Comparison of ENCODE assay signal across 12 mouse cellular contexts in the genomic region with DNA sequence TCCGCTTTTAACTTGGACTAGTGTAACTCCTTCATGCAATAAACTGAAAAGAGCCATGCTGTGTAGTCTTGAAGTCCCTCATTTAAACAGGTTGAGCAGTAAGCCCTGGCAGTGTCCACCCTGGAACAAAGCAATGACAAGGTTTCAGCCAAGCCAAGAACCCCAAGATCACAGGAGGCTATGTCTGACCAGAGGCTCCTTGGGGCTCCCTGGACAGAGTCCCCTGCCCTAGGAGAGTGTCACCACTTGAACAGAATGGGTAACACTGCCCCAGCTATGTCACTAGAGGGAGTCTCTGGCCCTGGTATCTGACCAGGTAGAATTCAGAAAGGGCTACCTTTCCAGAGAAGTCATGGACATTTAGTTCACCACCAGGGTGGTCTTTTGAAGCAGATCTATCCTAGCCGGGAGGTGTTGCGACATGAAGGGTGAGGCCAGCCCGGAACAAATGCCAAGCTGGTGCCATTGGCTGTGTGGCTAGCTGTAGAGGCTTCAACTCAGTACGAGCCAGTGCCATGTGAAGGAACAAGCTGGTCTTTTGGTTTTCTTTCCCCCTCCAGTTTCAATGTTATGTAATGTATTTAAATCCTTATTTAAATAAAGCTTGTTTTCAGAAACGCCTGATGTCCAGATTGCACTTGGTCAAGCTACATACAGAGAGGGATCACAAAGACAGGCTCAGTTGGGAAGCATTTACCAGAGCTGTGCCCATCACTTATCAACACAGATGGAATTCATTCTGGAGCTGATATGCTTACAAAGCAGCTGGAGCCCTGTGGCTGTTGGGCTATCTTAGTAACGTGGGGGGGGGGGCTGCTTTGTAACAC. TPM values are rescaled to one million over a fixed set of nuclear protein-coding genes. Genes with fewer than 3 reads are reported as not detected.
DNase-seq lines count a peak whose midpoint lies in the region; ATAC-seq and TF ChIP-seq lines count a peak whose summit lies in the region.
"Not testable (repeated sequence)": the region's sequence is repeated elsewhere in the genome, so short reads cannot be mapped to it uniquely, and the experiment has no call there.
"Had no signal": no experiment of that assay in that cellular context is flagged by ENCODE, and none has a peak within 500 bp of the region (broad histone marks: within the 10 kb centered on the region; RNA-seq: fewer than 3 reads in every experiment).

No protein-coding gene starts in this region.

- not testable (repeated sequence) for H3K27ac ChIP-seq in embryonic facial prominence, embryonic 13.5 days; heart, embryonic 14.5 days (replicated peaks in 1 of 2; ENCODE audit: control insufficient read depth in 1 of 2, insufficient read depth in 1 of 2, low read depth in 2 of 2, low read length in 2 of 2); midbrain, embryonic 14.5 days (replicated peaks; ENCODE audit: low read depth, low read length); stomach, embryonic 16.5 days (ENCODE audit: low read length)
- peak overlapping the region; percentile 46 for H3K27ac ChIP-seq in intestine, postnatal 0 days (ENCODE audit: low read depth, low read length)
- H3K27ac ChIP-seq in liver, embryonic 13.5 days, result peak overlapping the region; percentile 98

- not testable (repeated sequence) for H3K4me3 ChIP-seq in embryonic facial prominence, embryonic 13.5 days; heart, embryonic 14.5 days (ENCODE audit: control insufficient read depth in 1 of 2, insufficient read depth in 1 of 2, low read depth in 1 of 2, low read length in 2 of 2); midbrain, embryonic 14.5 days (replicated peaks; ENCODE audit: low read depth, low read length); stomach, embryonic 16.5 days (replicated peaks; ENCODE audit: low read length)
- H3K4me3 ChIP-seq in intestine, postnatal 0 days (ENCODE audit: low read depth, low read length), result peak overlapping the region; percentile 68; the same call in 1 of the 2 replicates
- peak overlapping the region; percentile 29 for H3K4me3 ChIP-seq in liver, embryonic 13.5 days (replicated peaks)

- not testable (repeated sequence) for ATAC-seq in embryonic facial prominence, embryonic 13.5 days (ENCODE audit: insufficient number of reproducible peaks, insufficient read depth, low FRiP score, low TSS enrichment, low read depth); heart, embryonic 14.5 days (ENCODE audit: insufficient number of reproducible peaks, insufficient read depth, low FRiP score, low read depth); intestine, postnatal 0 days; liver, embryonic 13.5 days (ENCODE audit: low read depth); midbrain, embryonic 14.5 days (ENCODE audit: low FRiP score, low TSS enrichment); stomach, embryonic 16.5 days (ENCODE audit: insufficient read depth, low FRiP score)

- peak overlapping the region; percentile 14; the same call in 1 of the 2 replicates for H3K4me2 ChIP-seq in embryonic facial prominence, embryonic 13.5 days
- peak overlapping the region; percentile 18; the same call in 1 of the 2 replicates for H3K4me2 ChIP-seq in heart, embryonic 14.5 days (ENCODE audit: low read length)
- H3K4me2 ChIP-seq in intestine, postnatal 0 days (replicated peaks; ENCODE audit: low read depth), result peak overlapping the region; percentile 79
- H3K4me2 ChIP-seq in liver, embryonic 13.5 days, result peak overlapping the region; percentile 82
- H3K4me2 ChIP-seq in midbrain, embryonic 14.5 days (ENCODE audit: low read length), result peak overlapping the region; percentile 60
- H3K4me2 ChIP-seq in stomach, embryonic 16.5 days (ENCODE audit: low read depth, low read length), result peak overlapping the region; percentile 0; the same call in 1 of the 2 replicates

- TF ChIP-seq CTCF in intestine, postnatal 0 days (IDR thresholded peaks at IDR 0.05; ENCODE audit: low read depth), result peak; percentile 33

- not testable (repeated sequence) for H3K9ac ChIP-seq in embryonic facial prominence, embryonic 13.5 days; intestine, postnatal 0 days (ENCODE audit: low read depth, low read length); midbrain, embryonic 14.5 days (replicated peaks; ENCODE audit: low read length); stomach, embryonic 16.5 days (ENCODE audit: low read length)
- 0 out of 2 replicates have a peak overlapping the region, but pooled peaks have one; percentile 11 for H3K9ac ChIP-seq in heart, embryonic 14.5 days (ENCODE audit: low read length)
- H3K9ac ChIP-seq in liver, embryonic 13.5 days, result peak overlapping the region; percentile 37; the same call in 1 of the 2 replicates

- peaks cover 19% of the 10 kb centered on the region for H3K36me3 ChIP-seq in embryonic facial prominence, embryonic 13.5 days
- H3K36me3 ChIP-seq in heart, embryonic 14.5 days (ENCODE audit: control insufficient read depth, insufficient read depth, low read length), result peaks cover 22% of the 10 kb centered on the region
- H3K36me3 ChIP-seq in intestine, postnatal 0 days (ENCODE audit: control insufficient read depth, insufficient read depth), result peaks cover 19% of the 10 kb centered on the region
- peaks cover 25% of the 10 kb centered on the region for H3K36me3 ChIP-seq in liver, embryonic 13.5 days
- peaks cover 20% of the 10 kb centered on the region for H3K36me3 ChIP-seq in midbrain, embryonic 14.5 days (ENCODE audit: control insufficient read depth, insufficient read depth, low read length)
- peaks cover 14% of the 10 kb centered on the region for H3K36me3 ChIP-seq in stomach, embryonic 16.5 days (ENCODE audit: control insufficient read depth, insufficient read depth, low read length)

- DNase-seq in CD4-positive helper T cell, adult 2 months (ENCODE audit: low read depth, low spot score), result peak; percentile 30
- DNase-seq in ZHBTc4 (ENCODE audit: low read depth, low spot score), result peak; percentile 49
- DNase-seq in liver, embryonic 13.5 days; midbrain, embryonic 14.5 days: not testable (repeated sequence)

- H3K4me1 ChIP-seq in embryonic facial prominence, embryonic 13.5 days; heart, embryonic 14.5 days (ENCODE audit: control insufficient read depth in 2 of 2, insufficient read depth in 2 of 2, low read length in 2 of 2); intestine, postnatal 0 days (replicated peaks; ENCODE audit: control insufficient read depth, insufficient read depth, low read length); midbrain, embryonic 14.5 days (ENCODE audit: control insufficient read depth, insufficient read depth, low read length); stomach, embryonic 16.5 days (ENCODE audit: control insufficient read depth, insufficient read depth, low read length): not testable (repeated sequence)
- H3K4me1 ChIP-seq in liver, embryonic 13.5 days (replicated peaks), result peaks cover 37% of the 10 kb centered on the region

- H3K27me3 ChIP-seq in embryonic facial prominence, embryonic 13.5 days; heart, embryonic 14.5 days (ENCODE audit: control insufficient read depth, insufficient read depth, low read length); intestine, postnatal 0 days (replicated peaks; ENCODE audit: control insufficient read depth, insufficient read depth, low read length); liver, embryonic 13.5 days; midbrain, embryonic 14.5 days (ENCODE audit: control insufficient read depth, insufficient read depth, low read length); stomach, embryonic 16.5 days (ENCODE audit: control insufficient read depth, insufficient read depth, low read length): not testable (repeated sequence)

- H3K9me3 ChIP-seq in embryonic facial prominence, embryonic 13.5 days; heart, embryonic 14.5 days (ENCODE audit: control insufficient read depth, low read length); intestine, postnatal 0 days (ENCODE audit: control insufficient read depth); liver, embryonic 13.5 days (replicated peaks); midbrain, embryonic 14.5 days (ENCODE audit: control insufficient read depth, low read length); stomach, embryonic 16.5 days (replicated peaks; ENCODE audit: control insufficient read depth, low read length): not testable (repeated sequence)

- 79% methylated on average over 7 of the region's 7 CpGs for WGBS in embryonic facial prominence, embryonic 13.5 days
- 76% methylated on average over 7 of the region's 7 CpGs for WGBS in heart, embryonic 14.5 days
- WGBS in intestine, postnatal 0 days, result 64% methylated on average over 7 of the region's 7 CpGs
- WGBS in liver, embryonic 13.5 days (ENCODE audit: insufficient replicate concordance), result 74% methylated on average over 7 of the region's 7 CpGs
- 78% methylated on average over 7 of the region's 7 CpGs for WGBS in midbrain, embryonic 14.5 days
- WGBS in stomach, embryonic 16.5 days, result 74% methylated on average over 6 of the region's 7 CpGs

RNA-seq across cellular contexts. Expression of a gene that starts 2.0 kb away (rescaled TPM):
- 1,424 and 1,667 TPM in 2 replicates for polyA plus RNA-seq in embryonic facial prominence, embryonic 13.5 days (2015; fragmentation: Nextera tagmentation; extraction: Ambion mirVana)
- polyA plus RNA-seq in heart, embryonic 14.5 days (2014; fragmentation: Nextera tagmentation; extraction: Ambion mirVana), result 1,807 and 1,900 TPM in 2 replicates
- 1,650 and 1,730 TPM in 2 replicates for polyA plus RNA-seq in intestine, postnatal 0 days (2015; fragmentation: Nextera tagmentation; extraction: Ambion mirVana)
- 1,883 and 1,943 TPM in 2 replicates for polyA plus RNA-seq in liver, embryonic 13.5 days (2015; fragmentation: Nextera tagmentation; extraction: Ambion mirVana)
- polyA plus RNA-seq in midbrain, embryonic 14.5 days (2014; fragmentation: Nextera tagmentation; extraction: Ambion mirVana), result 1,318 and 1,476 TPM in 2 replicates
- polyA plus RNA-seq in stomach, embryonic 16.5 days (2015; fragmentation: Nextera tagmentation; extraction: Ambion mirVana), result 1,614 and 1,638 TPM in 2 replicates

RNA-seq across cellular contexts. Expression of a gene that starts 12.5 kb away (rescaled TPM):
- polyA plus RNA-seq in embryonic facial prominence, embryonic 13.5 days (2015; fragmentation: Nextera tagmentation; extraction: Ambion mirVana), result 1.2 TPM in 1 of 2 replicates, not detected in the other
- polyA plus RNA-seq in heart, embryonic 14.5 days (2014; fragmentation: Nextera tagmentation; extraction: Ambion mirVana), result not detected in 2 replicates
- 1.1 and 5.0 TPM in 2 replicates for polyA plus RNA-seq in intestine, postnatal 0 days (2015; fragmentation: Nextera tagmentation; extraction: Ambion mirVana)
- polyA plus RNA-seq in liver, embryonic 13.5 days (2015; fragmentation: Nextera tagmentation; extraction: Ambion mirVana), result not detected in 2 replicates
- polyA plus RNA-seq in midbrain, embryonic 14.5 days (2014; fragmentation: Nextera tagmentation; extraction: Ambion mirVana), result 0.93 and 1.3 TPM in 2 replicates
- polyA plus RNA-seq in stomach, embryonic 16.5 days (2015; fragmentation: Nextera tagmentation; extraction: Ambion mirVana), result 10.8 and 13.3 TPM in 2 replicates
- polyA plus RNA-seq: frontal cortex, adult 2 months; large intestine, adult 2 months; Patski; urinary bladder, adult 2 months had no signal

RNA-seq across cellular contexts. Expression of a gene that starts 34.2 kb away (rescaled TPM):
- 5.9 and 7.6 TPM in 2 replicates for polyA plus RNA-seq in embryonic facial prominence, embryonic 13.5 days (2015; fragmentation: Nextera tagmentation; extraction: Ambion mirVana)
- polyA plus RNA-seq in heart, embryonic 14.5 days (2014; fragmentation: Nextera tagmentation; extraction: Ambion mirVana), result 3.4 and 4.3 TPM in 2 replicates
- polyA plus RNA-seq in intestine, postnatal 0 days (2015; fragmentation: Nextera tagmentation; extraction: Ambion mirVana), result 10.0 and 10.4 TPM in 2 replicates
- polyA plus RNA-seq in liver, embryonic 13.5 days (2015; fragmentation: Nextera tagmentation; extraction: Ambion mirVana), result 0.37 and 0.50 TPM in 2 replicates
- 108 and 170 TPM in 2 replicates for polyA plus RNA-seq in midbrain, embryonic 14.5 days (2014; fragmentation: Nextera tagmentation; extraction: Ambion mirVana)
- polyA plus RNA-seq in stomach, embryonic 16.5 days (2015; fragmentation: Nextera tagmentation; extraction: Ambion mirVana), result 13.2 and 13.5 TPM in 2 replicates

RNA-seq across cellular contexts. Expression of a gene that starts 52.0 kb away (rescaled TPM):
- 0.20 and 0.25 TPM in 2 replicates for polyA plus RNA-seq in embryonic facial prominence, embryonic 13.5 days (2015; fragmentation: Nextera tagmentation; extraction: Ambion mirVana)
- not detected in 2 replicates for polyA plus RNA-seq in heart, embryonic 14.5 days (2014; fragmentation: Nextera tagmentation; extraction: Ambion mirVana)
- 0.12 and 0.18 TPM in 2 replicates for polyA plus RNA-seq in intestine, postnatal 0 days (2015; fragmentation: Nextera tagmentation; extraction: Ambion mirVana)
- polyA plus RNA-seq in liver, embryonic 13.5 days (2015; fragmentation: Nextera tagmentation; extraction: Ambion mirVana), result not detected in 2 replicates
- polyA plus RNA-seq in midbrain, embryonic 14.5 days (2014; fragmentation: Nextera tagmentation; extraction: Ambion mirVana), result not detected in 2 replicates
- polyA plus RNA-seq in stomach, embryonic 16.5 days (2015; fragmentation: Nextera tagmentation; extraction: Ambion mirVana), result not detected in 2 replicates
- polyA plus RNA-seq: large intestine, adult 2 months; urinary bladder, adult 2 months had no signal

Comparison
In these comparisons a context has a peak if more than half of its experiments do, and no peak if none do; other contexts are left out.
1. H3K4me2 ChIP-seq: peak in every context shown above with its lines; median percentile 82 in liver, embryonic 13.5 days; 79 in intestine, postnatal 0 days; 60 in midbrain, embryonic 14.5 days; 18 in heart, embryonic 14.5 days; 14 in embryonic facial prominence, embryonic 13.5 days; 0 in stomach, embryonic 16.5 days.